Comparison of ENCODE assay signal across 9 mouse cellular contexts in genomic region chr4:119938518-119938917, GRCm38 (mm10).
DNase-seq lines count a peak whose midpoint lies in the region; ATAC-seq and TF ChIP-seq lines count a peak whose summit lies in the region.
"Had no signal": no experiment of that assay in that cellular context is flagged by ENCODE, and none has a peak within 500 bp of the region (broad histone marks: within the 10 kb centered on the region; RNA-seq: fewer than 3 reads in every experiment).

No protein-coding gene starts in this region.

- no peaks in the 10 kb centered on the region for H3K36me3 ChIP-seq in forebrain, embryonic 13.5 days (ENCODE audit: poor library complexity, severe bottlenecking)
- H3K36me3 ChIP-seq in forebrain, embryonic 16.5 days (ENCODE audit: control insufficient read depth, insufficient read depth): no peaks in the 10 kb centered on the region
- H3K36me3 ChIP-seq in kidney, embryonic 15.5 days: no peaks in the 10 kb centered on the region
- H3K36me3 ChIP-seq in intestine, embryonic 15.5 days: no peaks in the 10 kb centered on the region
- H3K36me3 ChIP-seq: forebrain, embryonic 12.5 days had no signal

- WGBS in forebrain, embryonic 13.5 days: 86% methylated on average over 4 of the region's 4 CpGs
- 76% methylated on average over 4 of the region's 4 CpGs for WGBS in forebrain, embryonic 16.5 days
- WGBS in kidney, embryonic 15.5 days: 78% methylated on average over 4 of the region's 4 CpGs
- WGBS in intestine, embryonic 15.5 days: 82% methylated on average over 4 of the region's 4 CpGs

- no peaks in the 10 kb centered on the region for H3K9me3 ChIP-seq in forebrain, embryonic 13.5 days (replicated peaks)
- no peaks in the 10 kb centered on the region for H3K9me3 ChIP-seq in forebrain, embryonic 16.5 days (ENCODE audit: control insufficient read depth, low read length)
- H3K9me3 ChIP-seq in kidney, embryonic 15.5 days (replicated peaks): no peaks in the 10 kb centered on the region
- no peaks in the 10 kb centered on the region for H3K9me3 ChIP-seq in intestine, embryonic 15.5 days
- H3K9me3 ChIP-seq: forebrain, embryonic 12.5 days had no signal

- H3K4me1 ChIP-seq in forebrain, embryonic 13.5 days: peaks cover 16% of the 10 kb centered on the region
- H3K4me1 ChIP-seq in forebrain, embryonic 16.5 days (replicated peaks; ENCODE audit: control insufficient read depth, insufficient read depth, low read length): peaks cover 13% of the 10 kb centered on the region
- H3K4me1 ChIP-seq in kidney, embryonic 15.5 days: peaks cover 7% of the 10 kb centered on the region
- H3K4me1 ChIP-seq in intestine, embryonic 15.5 days (replicated peaks): 0 out of 2 replicates have a peak, but pooled peaks cover 3% of the 10 kb centered on the region

- ATAC-seq in forebrain, embryonic 13.5 days: no peak
- ATAC-seq in forebrain, embryonic 16.5 days: no peak
- ATAC-seq in kidney, embryonic 15.5 days (replicated peaks; ENCODE audit: low FRiP score): no peak
- no peak for ATAC-seq in intestine, embryonic 15.5 days
- ATAC-seq: liver, postnatal 0 days had no signal

- no peak for TF ChIP-seq CTCF in layer of hippocampus, adult 2 months (conservative IDR thresholded peaks at IDR 0.05)

- no peak overlapping the region for H3K4me2 ChIP-seq in forebrain, embryonic 13.5 days
- H3K4me2 ChIP-seq in forebrain, embryonic 16.5 days (ENCODE audit: low read length): no peak overlapping the region
- no peak overlapping the region for H3K4me2 ChIP-seq in kidney, embryonic 15.5 days
- no peak overlapping the region for H3K4me2 ChIP-seq in intestine, embryonic 15.5 days (replicated peaks)
- H3K4me2 ChIP-seq: forebrain, embryonic 12.5 days had no signal

- no peaks in the 10 kb centered on the region for H3K27me3 ChIP-seq in forebrain, embryonic 13.5 days
- H3K27me3 ChIP-seq in forebrain, embryonic 16.5 days (replicated peaks; ENCODE audit: control insufficient read depth, insufficient read depth, low read length): no peaks in the 10 kb centered on the region
- no peaks in the 10 kb centered on the region for H3K27me3 ChIP-seq in kidney, embryonic 15.5 days
- H3K27me3 ChIP-seq in intestine, embryonic 15.5 days (replicated peaks): no peaks in the 10 kb centered on the region

- no peak overlapping the region for H3K4me3 ChIP-seq in forebrain, embryonic 13.5 days
- no peak overlapping the region for H3K4me3 ChIP-seq in forebrain, embryonic 16.5 days (replicated peaks; ENCODE audit: low read length)
- H3K4me3 ChIP-seq in layer of hippocampus, adult 2 months: no peak overlapping the region
- H3K4me3 ChIP-seq in kidney, embryonic 15.5 days (replicated peaks): no peak overlapping the region
- no peak overlapping the region for H3K4me3 ChIP-seq in intestine, embryonic 15.5 days (replicated peaks)
- H3K4me3 ChIP-seq: forebrain, embryonic 12.5 days had no signal

- no peak overlapping the region for H3K9ac ChIP-seq in forebrain, embryonic 13.5 days
- no peak overlapping the region for H3K9ac ChIP-seq in forebrain, embryonic 16.5 days (replicated peaks; ENCODE audit: low read depth, low read length)
- H3K9ac ChIP-seq in kidney, embryonic 15.5 days: no peak overlapping the region
- H3K9ac ChIP-seq in intestine, embryonic 15.5 days: no peak overlapping the region
- H3K9ac ChIP-seq: forebrain, embryonic 12.5 days; liver, postnatal 0 days had no signal

- DNase-seq in layer of hippocampus, adult 2 months (ENCODE audit: low spot score in 2 of 2): no peak
- DNase-seq in layer of hippocampus, adult 8-10 months (ENCODE audit: low spot score in 2 of 2): no peak
- peak; percentile 81 for DNase-seq in brain, adult 2 months (ENCODE audit: low read depth, low spot score)
- DNase-seq: liver, postnatal 0 days had no signal

- H3K27ac ChIP-seq in forebrain, embryonic 13.5 days: peak overlapping the region; percentile 20; the same call in 1 of the 2 replicates
- H3K27ac ChIP-seq in forebrain, embryonic 16.5 days (ENCODE audit: low read length): no peak overlapping the region
- peak overlapping the region; percentile 81 for H3K27ac ChIP-seq in layer of hippocampus, adult 2 months
- peak overlapping the region; percentile 57 for H3K27ac ChIP-seq in kidney, embryonic 15.5 days
- H3K27ac ChIP-seq in intestine, embryonic 15.5 days: no peak overlapping the region
- H3K27ac ChIP-seq: forebrain, embryonic 12.5 days had no signal

Comparison
In these comparisons a context has a peak if more than half of its experiments do, and no peak if none do; other contexts are left out.
1. H3K27ac ChIP-seq: peak in forebrain, embryonic 13.5 days (single experiment), layer of hippocampus, adult 2 months (single experiment) and kidney, embryonic 15.5 days (single experiment); none in forebrain, embryonic 16.5 days (single experiment) and intestine, embryonic 15.5 days (single experiment).